Mouse (Mus musculus): Measurements from ENCODE around the gene Id2.

- TF ChIP-seq CTCF (IDR thresholded peaks at IDR 0.05; ENCODE audit: borderline replicate concordance, extremely low read depth, insufficient read depth, insufficient read length) = no peak
- no peak for TF ChIP-seq POLR2A (IDR thresholded peaks at IDR 0.05; ENCODE audit: borderline replicate concordance, extremely low read depth, insufficient read depth, insufficient read length, poor library complexity, severe bottlenecking)
These were observed 294 bp downstream of the Id2 start for GRCm38 (mm10) chr12:25096640-25097051.
